Mouse (Mus musculus) sigmoid colon, adult 10 weeks (tissue): ENCODE measurements around the gene Abcd1. TPM values are rescaled to one million over a fixed set of nuclear protein-coding genes. Genes with fewer than 3 reads are reported as not detected.

Experiments used
- polyA plus RNA-seq: library from polyadenylated mRNA; stranded (reverse); fragments of 350-450 nt; fragmentation: Illumina TruSeq; extraction: RNeasy Lipid Tissue Mini Kit (QIAGEN cat#74804); gene quantifications from one replicate; pipeline ENCODE4 v1.2.3, GENCODE M21; 2014; ENCODE audit warnings: low read depth, low replicate concordance

Abcd1 gene
- polyA plus RNA-seq, result 3.0 TPM

DNA sequence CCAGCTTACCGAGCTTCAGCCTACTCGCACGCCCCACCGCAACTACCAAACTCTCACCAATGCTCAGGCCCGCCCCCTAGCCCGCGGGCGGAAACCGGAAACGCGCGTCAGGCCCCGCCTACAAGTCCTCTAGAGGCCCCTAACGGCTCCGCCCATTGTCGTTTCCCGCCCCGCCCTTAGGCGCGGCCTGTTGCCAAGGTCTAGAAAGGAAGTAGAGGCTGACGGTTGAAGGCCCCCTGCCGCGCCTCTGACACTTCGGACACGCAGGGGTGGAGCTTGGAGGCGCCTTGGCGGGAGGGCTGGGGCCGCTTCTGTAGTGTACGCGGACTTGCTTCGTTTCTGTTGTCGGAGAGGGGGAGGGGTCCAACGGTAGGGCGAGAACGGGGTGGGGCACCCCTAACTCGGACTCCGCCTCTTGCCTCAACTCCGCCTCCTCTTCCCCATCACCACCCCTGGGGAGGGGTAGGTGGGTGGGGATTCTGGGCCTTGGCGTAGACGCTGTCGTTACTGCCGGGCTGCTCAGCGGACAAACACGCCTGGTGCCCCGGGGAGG is at the start of gene Abcd1, which contains the start of gene Bcap31:
TSS of gene Abcd1 (plus strand) at position 489 of the 553 bp plus-strand sequence.
TSS of gene Bcap31 (minus strand) at position 67 of the 553 bp plus-strand sequence.

DNA sequence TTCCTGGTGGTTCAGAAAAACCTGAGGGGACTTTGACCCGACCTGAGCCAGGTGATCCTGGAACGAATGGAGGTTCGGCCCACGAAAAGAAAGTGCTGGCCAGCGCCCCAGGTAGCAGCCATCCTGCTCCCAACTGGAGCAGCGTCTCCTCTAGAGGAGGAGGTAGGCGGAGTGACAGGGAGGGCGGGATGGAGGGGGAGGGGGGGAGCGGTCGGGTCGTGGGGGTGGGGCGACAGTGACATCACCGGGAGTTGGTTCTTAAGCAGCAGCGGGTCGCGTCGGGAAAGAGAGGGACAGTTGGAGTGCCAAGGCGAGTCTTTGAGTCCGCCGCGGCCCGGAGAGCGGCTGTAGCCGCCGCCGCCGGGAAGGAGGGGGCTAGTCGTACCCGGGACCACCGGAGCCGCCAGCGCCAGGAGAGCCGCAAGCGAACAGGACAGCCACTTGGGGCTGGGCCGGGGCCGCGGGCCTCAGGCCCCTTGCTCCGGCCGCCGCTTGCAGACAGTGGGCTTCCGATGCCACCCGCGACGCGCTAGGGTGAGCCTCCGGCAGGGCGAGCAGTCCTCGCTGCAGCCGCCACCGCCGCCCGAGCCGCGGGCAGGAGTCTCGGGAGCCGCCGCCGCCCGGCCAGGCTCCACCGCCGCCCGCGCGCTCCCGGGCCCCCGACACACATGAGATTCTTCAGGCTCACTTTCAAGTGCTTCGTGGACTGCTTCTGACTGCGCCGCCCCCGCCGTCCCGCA is 43.3 kb upstream of the Abcd1 start, which contains the start of gene Slc6a8:
TSS of gene Slc6a8 (plus strand) at position 272 of the 740 bp plus-strand sequence.

DNA sequence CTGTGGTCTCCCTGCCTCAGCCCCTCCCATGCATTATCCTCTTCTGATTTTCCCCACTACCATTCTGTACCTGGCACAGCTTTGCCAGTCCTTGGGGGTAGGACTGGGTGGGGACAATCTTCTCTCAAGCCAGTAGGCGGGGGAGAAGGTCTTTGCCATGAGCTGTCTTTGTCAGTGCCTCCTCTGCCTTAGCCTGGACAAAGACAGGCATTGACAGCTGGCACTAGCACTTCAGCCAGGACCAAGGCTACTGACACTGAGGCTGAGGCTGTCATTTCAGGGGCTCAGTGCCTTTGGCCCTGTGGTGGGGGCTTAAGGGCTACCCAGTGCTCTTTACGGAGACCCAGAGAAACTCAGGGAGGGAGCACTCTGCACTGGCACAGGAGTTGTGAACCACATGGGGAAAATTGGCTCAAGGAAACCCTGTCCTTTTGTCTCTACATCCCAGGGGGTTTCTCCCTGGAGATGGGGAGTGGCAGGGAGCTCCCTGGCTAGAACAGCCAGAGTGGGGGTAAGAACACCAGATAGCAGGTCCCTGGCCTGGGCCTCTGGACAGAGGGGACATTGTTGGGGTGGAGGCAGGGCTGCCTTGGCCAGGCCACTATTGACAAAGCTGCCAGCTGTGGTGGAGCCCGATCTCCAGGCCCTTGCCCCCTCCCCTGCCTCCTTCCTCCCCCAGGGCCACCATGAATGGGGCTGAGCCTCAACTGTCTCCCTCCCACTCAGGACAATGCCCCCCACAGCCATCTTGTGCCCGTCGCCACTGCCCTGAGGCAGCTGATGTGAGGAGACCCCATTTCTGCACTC is 40.1 kb downstream of the Abcd1 start, which contains the start of gene Plxnb3:
TSS of gene Plxnb3 (plus strand) at position 757 of the 807 bp plus-strand sequence.

DNA sequence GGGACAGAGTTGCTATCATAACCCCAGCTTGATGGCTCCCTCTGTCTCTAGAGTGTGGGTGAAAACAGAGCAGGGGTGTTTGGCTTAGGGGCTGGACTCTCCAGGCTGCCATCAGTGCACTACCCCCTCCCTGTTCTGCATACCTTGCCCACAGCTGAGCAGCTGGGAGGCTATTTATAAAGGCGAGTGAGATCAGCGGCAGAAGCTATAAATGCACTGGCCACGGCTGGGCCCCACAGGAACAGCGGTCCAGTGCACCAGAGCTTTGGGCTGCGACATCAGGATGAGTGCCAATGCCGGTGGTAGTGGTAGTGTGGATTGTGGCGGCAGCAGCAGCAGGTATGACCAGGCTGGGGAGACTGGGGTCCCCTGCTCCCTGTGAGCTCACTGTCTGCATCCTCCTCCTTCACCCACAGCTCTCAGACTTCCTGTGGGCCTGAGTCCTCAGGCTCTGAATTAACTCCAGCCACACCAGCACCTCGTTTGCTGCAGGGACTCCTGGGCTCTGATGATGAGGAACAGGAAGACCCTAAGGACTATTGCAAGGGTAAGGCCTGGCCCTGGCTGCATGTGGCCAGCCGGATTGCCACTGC is 57.9 kb downstream of the Abcd1 start, which contains the start of gene Srpk3:
TSS of gene Srpk3 (plus strand) at position 238 of the 593 bp plus-strand sequence.

DNA sequence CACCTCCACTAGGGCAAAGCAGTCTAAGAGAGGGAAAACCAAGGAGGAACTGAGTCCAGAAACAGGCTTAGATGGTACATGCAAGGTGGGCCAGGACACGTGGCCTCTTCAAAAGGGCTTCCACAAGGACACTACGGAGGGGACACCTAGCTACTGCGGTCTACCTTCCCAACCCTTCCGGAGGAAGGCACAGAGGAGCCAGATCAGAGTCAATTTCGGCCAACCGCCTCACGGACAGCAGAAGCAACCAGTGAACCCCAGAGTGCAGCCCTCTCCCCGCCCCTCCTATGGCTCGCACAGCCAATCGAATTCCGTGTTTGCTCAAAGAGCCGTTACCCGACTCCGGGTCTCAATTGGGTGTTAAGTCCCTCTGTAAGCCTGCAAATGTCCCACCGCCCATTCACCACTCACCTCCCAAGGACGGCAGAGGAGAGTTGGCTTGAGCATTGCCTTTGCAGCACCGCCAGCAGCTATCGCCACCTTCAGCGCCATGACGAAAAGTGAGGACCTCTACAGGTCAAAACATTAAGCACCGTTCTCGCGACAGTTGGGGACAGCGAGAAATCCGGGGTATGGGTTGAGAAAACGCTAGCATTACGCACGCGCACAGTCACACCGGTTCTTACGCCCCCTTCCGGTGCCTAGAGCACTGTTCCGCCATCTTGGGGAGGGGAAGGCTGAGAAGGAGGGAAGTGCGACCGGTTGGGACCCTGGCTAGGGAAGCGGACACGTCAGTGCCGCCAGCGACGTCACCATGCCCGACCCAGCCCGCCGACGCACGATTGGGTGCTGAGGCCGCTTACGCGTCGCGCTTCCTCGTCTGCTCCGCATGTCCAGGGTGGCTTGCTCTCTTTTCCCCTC is 70.2 kb downstream of the Abcd1 start, which contains the start of the genes Idh3g and Ssr4:
TSS of gene Idh3g (minus strand) at position 534 of the 861 bp plus-strand sequence.
TSS of gene Ssr4 (plus strand) at position 665 of the 861 bp plus-strand sequence.

Other genes with a start within 250 kb of the Abcd1 start
- gene Bgn, start 233.0 kb upstream of the Abcd1 start, polyA plus RNA-seq, result 88.1 TPM
- not detected for gene Atp2b3, start 213.5 kb upstream of the Abcd1 start, polyA plus RNA-seq
- gene Dusp9, start 77.2 kb upstream of the Abcd1 start, polyA plus RNA-seq, result not detected
- gene Pnck, start 56.5 kb upstream of the Abcd1 start, polyA plus RNA-seq, result not detected
- gene Slc6a8, start 43.4 kb upstream of the Abcd1 start, polyA plus RNA-seq, result 302 TPM
- gene Bcap31, start 422 bp upstream of the Abcd1 start, polyA plus RNA-seq, result 171 TPM
- not detected for gene Plxnb3, start 40.5 kb downstream of the Abcd1 start, polyA plus RNA-seq
- gene Srpk3, start 57.8 kb downstream of the Abcd1 start, polyA plus RNA-seq, result 0.28 TPM
- 37.1 TPM for gene Idh3g, start 70.3 kb downstream of the Abcd1 start, polyA plus RNA-seq
- gene Ssr4, start 70.4 kb downstream of the Abcd1 start, polyA plus RNA-seq, result 50.8 TPM
- gene Pdzd4, start 108.4 kb downstream of the Abcd1 start, polyA plus RNA-seq, result 0.54 TPM
- gene Avpr2, start 175.5 kb downstream of the Abcd1 start, polyA plus RNA-seq, result not detected
- gene L1cam, start 179.5 kb downstream of the Abcd1 start, polyA plus RNA-seq, result 17.9 TPM
- 1.9 TPM for gene Arhgap4, start 205.3 kb downstream of the Abcd1 start, polyA plus RNA-seq
- gene Naa10, start 205.3 kb downstream of the Abcd1 start, polyA plus RNA-seq, result 8.7 TPM
- 0.63 TPM for gene Renbp, start 214.3 kb downstream of the Abcd1 start, polyA plus RNA-seq
- 30.6 TPM for gene Hcfc1, start 249.8 kb downstream of the Abcd1 start, polyA plus RNA-seq